Mouse (Mus musculus) limb, embryonic 10.5 days (tissue): ENCODE measurements around the gene S100a2. TPM values are rescaled to one million over a fixed set of nuclear protein-coding genes. Genes with fewer than 3 reads are reported as not detected.
A peak's percentile ranks its signal among the peaks of the same experiment; 100 is the strongest.

Source experiments
- DNase-seq: peaks from one replicate; pipeline ENCODE4 v3.0.0-alpha.2; 2017; ENCODE audit warnings: low spot score
- H3K27ac ChIP-seq: fragments of 300-500 bp; sonication (generic); 2 replicates; pipeline ENCODE4 v1.5.1; 2016; ENCODE audit warnings: mild to moderate bottlenecking
- H3K27me3 ChIP-seq: fragments of 300-500 bp; sonication (generic); 2 replicates; pipeline ENCODE4 v1.6.1; 2016; ENCODE audit warnings: low read depth, mild to moderate bottlenecking; ENCODE audit not compliant: poor library complexity, severe bottlenecking
- H3K36me3 ChIP-seq: fragments of 300-500 bp; sonication (generic); 2 replicates; pipeline ENCODE4 v1.6.1; 2016; ENCODE audit warnings: mild to moderate bottlenecking, moderate library complexity
- H3K4me1 ChIP-seq: fragments of 300-500 bp; sonication (generic); 2 replicates; pipeline ENCODE4 v1.6.1; 2016
- H3K4me3 ChIP-seq: fragments of 300-500 bp; sonication (generic); 2 replicates; pipeline ENCODE4 v1.5.1; 2016; ENCODE audit warnings: mild to moderate bottlenecking, moderate library complexity
- H3K9me3 ChIP-seq: fragments of 300-500 bp; sonication (generic); replicated peaks from 2 replicates; pipeline ENCODE4 v1.6.1; 2016; ENCODE audit warnings: mild to moderate bottlenecking
- WGBS: fragments of 180-500 bp; shearing (Covaris S2); methylation state at CpG from one replicate; pipeline ENCODE4 v1.1.7; 2016; 5-methylcytosine and 5-hydroxymethylcytosine counted together
- polyA plus RNA-seq: library from polyadenylated mRNA; unstranded; fragments of >200 nt; fragmentation: Nextera tagmentation; extraction: Ambion mirVana; gene quantifications from 2 replicates; pipeline ENCODE4 v1.2.1, GENCODE M21; 2016

S100a2 gene
- polyA plus RNA-seq, 1 experiment from 2014 or later = not detected

DNA sequence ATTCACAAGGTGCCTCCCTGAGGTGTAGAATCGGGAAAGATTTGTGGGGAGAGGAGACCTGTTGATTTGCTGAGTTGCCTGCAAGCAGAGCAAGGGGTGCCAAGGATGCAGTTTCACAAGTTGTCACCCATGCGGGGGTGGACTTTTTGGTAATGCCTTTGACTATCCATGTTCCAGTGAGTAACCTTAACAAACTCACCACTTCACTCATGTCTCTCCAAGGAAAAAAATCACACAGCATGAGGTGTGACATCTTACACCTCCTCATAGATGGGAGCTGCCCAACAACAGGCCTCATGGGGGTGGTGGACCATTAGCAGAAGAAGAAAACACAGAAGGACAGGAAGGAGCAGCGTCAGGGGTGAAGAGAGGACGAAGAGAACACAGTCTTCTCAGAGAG is 7.5 kb upstream of the S100a2 start:
- WGBS = 75% methylated on average over 4 of the region's 4 CpGs
- no peak for DNase-seq
- Histone ChIP-seq H3K4me3 (no peak overlapping the region), H3K27ac (no peak overlapping the region), H3K36me3 (no peaks in the 10 kb centered on the region), H3K9me3 (no peaks in the 10 kb centered on the region), H3K27me3 (no peaks in the 10 kb centered on the region), H3K4me1 (no peaks in the 10 kb centered on the region)

GRCm38 (mm10) chr3:90583893-90584292 is 6.2 kb upstream of the S100a2 start:
- no peaks in the 10 kb centered on the region for H3K36me3 ChIP-seq
- no peaks in the 10 kb centered on the region for H3K9me3 ChIP-seq
- H3K27ac ChIP-seq = no peak overlapping the region; the same call in 1 of the 2 replicates
- 52% methylated on average over 3 of the region's 3 CpGs for WGBS
- no peak for DNase-seq
- H3K4me1 ChIP-seq = no peaks in the 10 kb centered on the region
- H3K4me3 ChIP-seq = no peak overlapping the region
- no peaks in the 10 kb centered on the region for H3K27me3 ChIP-seq

- H3K36me3 ChIP-seq = no peaks in the 10 kb centered on the region
Observed at GRCm38 (mm10) chr3:90585595-90585994, 4.5 kb upstream of the S100a2 start.

GRCm38 (mm10) chr3:90586016-90586643 is 3.9 kb upstream of the S100a2 start:
- Histone ChIP-seq H3K36me3 (no peaks in the 10 kb centered on the region), H3K9me3 (no peaks in the 10 kb centered on the region), H3K27me3 (no peaks in the 10 kb centered on the region), H3K4me3 (no peak overlapping the region), H3K4me1 (no peaks in the 10 kb centered on the region), H3K27ac (0 out of 2 replicates have a peak overlapping the region, but pooled peaks have one; percentile 5)
- no peak for DNase-seq
- WGBS = 87% methylated on average over 15 of the region's 15 CpGs

More at GRCm38 (mm10) chr3:90585595-90585994, 4.5 kb upstream of the S100a2 start:
- no peak overlapping the region for H3K27ac ChIP-seq
- H3K4me3 ChIP-seq = no peak overlapping the region
- H3K4me1 ChIP-seq = no peaks in the 10 kb centered on the region
- H3K27me3 ChIP-seq = no peaks in the 10 kb centered on the region
- DNase-seq = peak; percentile 76
- 30% methylated on average over 5 of the region's 5 CpGs for WGBS
- no peaks in the 10 kb centered on the region for H3K9me3 ChIP-seq

DNA sequence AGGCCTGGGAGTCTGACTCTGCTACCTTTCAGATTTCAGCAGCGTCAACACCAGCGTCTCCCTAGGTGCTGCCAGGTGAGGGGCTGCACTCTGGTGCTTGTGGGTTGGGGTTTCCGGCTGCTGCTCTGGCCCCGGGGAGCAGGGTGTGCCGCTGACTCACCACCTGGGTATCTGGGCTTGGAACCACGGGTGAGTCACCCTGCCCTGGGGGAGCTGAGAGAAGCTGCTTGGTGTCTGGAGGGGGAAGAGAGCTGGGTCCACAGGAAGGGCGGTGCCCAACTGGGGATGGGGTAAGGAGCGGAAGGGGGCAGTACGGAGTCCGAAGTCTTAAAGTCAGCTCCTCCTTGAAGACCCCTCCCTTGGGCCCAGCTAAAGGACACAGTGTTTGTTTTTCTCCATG is 3.1 kb upstream of the S100a2 start:
- no peak overlapping the region for H3K4me3 ChIP-seq
- H3K36me3 ChIP-seq = no peaks in the 10 kb centered on the region
- no peak for DNase-seq
- H3K27ac ChIP-seq = 0 out of 2 replicates have a peak overlapping the region, but pooled peaks have one; percentile 36
- H3K9me3 ChIP-seq = no peaks in the 10 kb centered on the region
- WGBS = 72% methylated on average over 10 of the region's 10 CpGs
- no peaks in the 10 kb centered on the region for H3K27me3 ChIP-seq
- no peaks in the 10 kb centered on the region for H3K4me1 ChIP-seq

DNA sequence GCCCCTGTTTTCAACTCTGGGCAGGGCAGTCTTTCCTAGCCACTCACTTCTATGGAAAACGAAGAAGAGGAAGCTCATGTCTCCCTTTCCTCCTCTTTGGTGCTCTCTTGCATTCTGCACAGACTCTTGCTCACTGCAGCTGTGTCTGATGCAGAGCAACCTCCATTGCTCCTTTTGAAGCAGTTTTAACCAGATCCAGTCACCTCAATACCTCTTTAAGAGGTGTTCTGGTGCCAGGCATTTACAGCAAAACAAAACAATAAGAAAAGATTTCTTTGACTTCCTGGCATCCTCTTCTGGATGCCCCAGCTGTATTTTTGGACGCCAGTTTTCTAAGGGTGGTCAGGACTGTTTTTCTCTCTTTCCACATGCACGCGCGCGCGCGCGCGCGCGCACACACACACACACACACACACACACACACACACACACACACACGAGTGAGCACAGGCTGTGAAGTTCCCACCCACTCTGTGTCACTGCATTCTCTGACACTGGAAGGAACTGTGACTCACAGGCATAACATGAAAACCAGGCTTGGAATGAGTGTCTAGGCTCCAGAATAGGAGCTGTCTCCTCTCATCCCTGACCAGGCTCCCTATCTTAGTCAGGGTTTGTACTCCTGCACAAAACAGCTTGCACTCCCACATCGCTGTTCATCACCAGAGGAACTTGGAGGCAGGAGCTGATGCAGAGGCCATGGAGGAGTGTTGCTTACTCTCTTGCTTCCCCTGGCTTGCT is 2.5 kb upstream of the S100a2 start:
- Histone ChIP-seq H3K27me3 (no peaks in the 10 kb centered on the region), H3K9me3 (no peaks in the 10 kb centered on the region), H3K27ac (0 out of 2 replicates have a peak overlapping the region, but pooled peaks have one; percentile 36), H3K4me1 (no peaks in the 10 kb centered on the region), H3K4me3 (no peak overlapping the region), H3K36me3 (no peaks in the 10 kb centered on the region)
- no peak for DNase-seq
- WGBS = 89% methylated on average over 14 of the region's 14 CpGs

DNA sequence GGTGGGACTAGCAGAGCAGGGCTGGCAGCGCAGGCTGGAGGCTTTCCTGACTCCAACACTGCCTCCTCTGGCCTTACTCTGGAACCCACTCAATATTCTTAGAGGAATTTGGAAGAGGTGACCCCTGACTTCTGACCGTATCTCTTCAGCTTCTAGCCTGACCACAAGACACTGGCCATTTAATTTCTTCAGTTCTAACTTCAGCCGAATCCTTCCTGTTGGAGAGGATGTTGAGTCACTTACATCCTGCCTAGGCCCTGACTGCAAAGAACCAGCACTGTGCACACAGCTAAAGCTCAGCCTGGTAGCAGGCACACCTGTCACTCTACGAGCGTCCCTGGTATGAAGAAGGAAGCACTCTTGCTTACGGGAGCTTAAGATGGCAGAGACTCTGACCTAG is 657 bp upstream of the S100a2 start:
- DNase-seq = no peak
- Histone ChIP-seq H3K27me3 (no peaks in the 10 kb centered on the region), H3K9me3 (no peaks in the 10 kb centered on the region), H3K27ac (no peak overlapping the region), H3K4me3 (no peak overlapping the region), H3K4me1 (no peaks in the 10 kb centered on the region), H3K36me3 (no peaks in the 10 kb centered on the region)
- 84% methylated on average over 6 of the region's 6 CpGs for WGBS

- 56% methylated on average over 1 of the region's 1 CpGs for WGBS
- DNase-seq = no peak
- no peak overlapping the region for H3K27ac ChIP-seq
- no peaks in the 10 kb centered on the region for H3K27me3 ChIP-seq
- H3K9me3 ChIP-seq = no peaks in the 10 kb centered on the region
- no peaks in the 10 kb centered on the region for H3K36me3 ChIP-seq
- no peak overlapping the region for H3K4me3 ChIP-seq
- H3K4me1 ChIP-seq = no peaks in the 10 kb centered on the region
Observed at GRCm38 (mm10) chr3:90594466-90594865, 4.4 kb downstream of the S100a2 start.

DNA sequence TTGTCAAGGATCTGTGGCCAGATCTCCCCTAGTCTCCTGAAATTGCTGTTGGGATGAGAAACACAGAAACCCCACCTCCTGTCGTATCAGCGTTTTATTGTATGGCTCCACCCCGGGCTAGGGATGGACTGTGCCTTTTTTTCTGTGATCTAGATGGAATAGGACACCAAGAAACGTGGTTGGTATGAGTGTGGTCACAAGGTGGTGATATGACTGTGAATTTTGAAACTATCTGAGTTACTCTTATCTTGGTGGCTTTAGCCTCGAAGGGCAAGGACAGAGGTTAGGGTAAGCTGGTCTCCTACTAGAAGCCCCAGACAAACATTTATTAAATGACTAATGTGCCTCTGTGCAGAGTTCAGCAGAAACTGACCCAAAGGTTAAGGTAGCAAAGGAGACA is 5.5 kb downstream of the S100a2 start:
- H3K9me3 ChIP-seq = no peaks in the 10 kb centered on the region
- H3K36me3 ChIP-seq = no peaks in the 10 kb centered on the region
- whole genome bisulfite sequencing = 82% methylated on average over 5 of the region's 5 CpGs
- H3K27me3 ChIP-seq = no peaks in the 10 kb centered on the region
- H3K4me3 ChIP-seq = no peak overlapping the region
- DNase-seq = no peak
- no peak overlapping the region for H3K27ac ChIP-seq
- peaks cover 5% of the 10 kb centered on the region; the same call in 1 of the 2 replicates for H3K4me1 ChIP-seq

DNA sequence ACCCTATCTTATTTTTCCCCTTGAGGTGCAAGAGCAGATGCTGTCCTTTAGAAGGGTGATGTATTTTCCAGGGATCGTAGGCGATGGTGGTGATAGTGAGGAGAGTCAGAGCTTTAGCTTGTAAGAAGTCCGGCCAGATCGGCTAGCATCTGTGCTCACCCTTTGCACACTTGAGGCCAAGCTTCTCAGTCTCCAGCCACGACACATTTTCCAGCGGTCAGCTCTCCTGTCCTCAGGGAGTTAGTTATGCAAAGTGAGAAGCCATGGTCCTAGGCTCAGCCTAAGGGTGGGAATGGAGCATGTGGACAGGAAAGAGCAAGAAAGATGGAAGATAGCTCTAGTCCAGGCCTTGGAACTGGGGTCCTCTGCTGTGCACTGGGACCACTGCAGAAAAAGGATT is 6.8 kb downstream of the S100a2 start:
- 90% methylated on average over 6 of the region's 6 CpGs for WGBS
- no peaks in the 10 kb centered on the region for H3K36me3 ChIP-seq
- no peak overlapping the region for H3K27ac ChIP-seq
- DNase-seq = no peak
- H3K9me3 ChIP-seq = no peaks in the 10 kb centered on the region
- H3K4me3 ChIP-seq = no peak overlapping the region
- no peaks in the 10 kb centered on the region for H3K27me3 ChIP-seq
- peaks cover 5% of the 10 kb centered on the region; the same call in 1 of the 2 replicates for H3K4me1 ChIP-seq

DNA sequence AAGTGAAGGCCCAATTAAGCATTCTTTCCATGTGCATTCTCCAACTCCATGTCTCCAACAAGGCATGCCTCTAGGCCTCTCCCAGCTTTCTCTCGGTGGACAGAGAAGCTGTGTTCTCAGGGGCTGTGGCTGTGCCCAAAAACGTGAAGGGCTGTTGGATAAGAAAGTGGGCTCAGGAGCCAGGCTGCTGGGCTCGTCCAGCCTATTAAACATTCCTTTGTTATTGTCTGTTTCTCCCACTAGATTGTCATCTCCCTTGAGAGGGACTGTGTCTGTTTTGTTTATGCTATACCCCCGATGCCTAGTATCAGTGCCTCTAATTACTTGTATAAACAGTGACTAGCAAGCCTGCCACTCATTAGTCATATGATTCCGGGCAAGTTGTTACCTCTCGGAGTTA is 7.7 kb downstream of the S100a2 start:
- no peaks in the 10 kb centered on the region for H3K27me3 ChIP-seq
- no peak overlapping the region for H3K27ac ChIP-seq
- DNase-seq = no peak
- 53% methylated on average over 6 of the region's 6 CpGs for whole genome bisulfite sequencing
- no peaks in the 10 kb centered on the region for H3K9me3 ChIP-seq
- H3K36me3 ChIP-seq = no peaks in the 10 kb centered on the region
- no peak overlapping the region for H3K4me3 ChIP-seq
- peaks cover 5% of the 10 kb centered on the region; the same call in 1 of the 2 replicates for H3K4me1 ChIP-seq

DNA sequence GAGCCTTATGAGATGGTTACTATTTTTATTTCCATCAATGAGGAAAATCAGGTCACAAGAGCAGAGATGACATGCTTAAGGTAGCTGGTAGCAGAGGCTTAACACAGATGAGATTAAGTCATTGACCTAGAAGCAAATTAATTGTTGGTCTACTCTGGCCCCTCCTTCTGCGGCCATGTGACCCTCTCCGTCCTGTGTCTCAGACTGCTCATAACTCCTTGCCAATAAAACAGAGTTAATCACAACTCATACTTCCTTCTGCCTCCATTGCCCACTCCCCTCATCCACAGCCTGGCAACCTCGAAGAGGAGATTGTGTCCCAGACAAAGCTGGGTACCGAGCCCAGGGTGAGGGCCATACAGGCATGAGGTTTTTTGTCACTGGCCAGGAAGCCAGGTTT is 8.2 kb downstream of the S100a2 start:
- no peaks in the 10 kb centered on the region for H3K36me3 ChIP-seq
- peaks cover 6% of the 10 kb centered on the region for H3K4me1 ChIP-seq
- no peak for DNase-seq
- no peaks in the 10 kb centered on the region for H3K27me3 ChIP-seq
- 85% methylated on average over 4 of the region's 4 CpGs for WGBS
- no peak overlapping the region for H3K27ac ChIP-seq
- H3K9me3 ChIP-seq = no peaks in the 10 kb centered on the region
- H3K4me3 ChIP-seq = no peak overlapping the region

GRCm38 (mm10) chr3:90599401-90599800 is 9.4 kb downstream of the S100a2 start:
- H3K36me3 ChIP-seq = no peaks in the 10 kb centered on the region
- 86% methylated on average over 3 of the region's 3 CpGs for WGBS
- H3K9me3 ChIP-seq = no peaks in the 10 kb centered on the region
- H3K4me1 ChIP-seq = peaks cover 18% of the 10 kb centered on the region
- no peak overlapping the region for H3K27ac ChIP-seq
- no peak overlapping the region for H3K4me3 ChIP-seq
- no peak for DNase-seq
- no peaks in the 10 kb centered on the region for H3K27me3 ChIP-seq
